Mouse (Mus musculus) testis, adult 2 months (tissue): ENCODE data around the gene Abhd11. TPM values are rescaled to one million over a fixed set of nuclear protein-coding genes. Genes with fewer than 3 reads are reported as not detected.

Experiments used
- H3K27ac ChIP-seq: fragments of 200-500 bp; 2 replicates; pipeline ENCODE4 v1.5.1; 2012; ENCODE audit warnings: low read depth, low read length; ENCODE audit not compliant: control insufficient read depth, insufficient read depth
- H3K27me3 ChIP-seq: fragments of 200-500 bp; 2 replicates; pipeline ENCODE4 v1.6.1; 2012; ENCODE audit warnings: mild to moderate bottlenecking, low read length, moderate library complexity; ENCODE audit not compliant: control insufficient read depth, insufficient read depth
- H3K36me3 ChIP-seq: fragments of 200-500 bp; 2 replicates; pipeline ENCODE4 v1.6.1; 2012; ENCODE audit warnings: mild to moderate bottlenecking, low read length; ENCODE audit not compliant: control insufficient read depth, insufficient read depth
- H3K4me1 ChIP-seq: fragments of 200-500 bp; 2 replicates; pipeline ENCODE4 v1.6.1; 2012; ENCODE audit warnings: low read length; ENCODE audit not compliant: control insufficient read depth, insufficient read depth
- H3K4me3 ChIP-seq: fragments of 200-500 bp; 2 replicates; pipeline ENCODE4 v1.5.1; 2012; ENCODE audit warnings: low read depth, mild to moderate bottlenecking, low read length, moderate library complexity, mixed read lengths; ENCODE audit not compliant: control insufficient read depth
- CTCF ChIP-seq: fragments of 200-500 bp; IDR thresholded peaks from 2 replicates; pipeline ENCODE4 v1.5.1; 2012; ENCODE audit warnings: low read depth, mild to moderate bottlenecking, inconsistent platforms, low read length, moderate library complexity; ENCODE audit not compliant: control insufficient read depth, insufficient read depth, insufficient replicate concordance
- POLR2A ChIP-seq: fragments of 200-500 bp; IDR thresholded peaks from 2 replicates; pipeline ENCODE4 v1.6.1; 2012; ENCODE audit warnings: low read depth, mild to moderate bottlenecking, inconsistent platforms, low read length, moderate library complexity; ENCODE audit not compliant: control insufficient read depth
- polyA plus RNA-seq: library from polyadenylated mRNA; depleted of rRNA; stranded (reverse); fragments of >200 nt; gene quantifications from 2 replicates; pipeline ENCODE4 v1.2.3, GENCODE M21; 2012

Abhd11 gene
- polyA plus RNA-seq, 1 experiment: 102 TPM

GRCm38 (mm10) chr5:135012671-135013441 lies 3.9 kb downstream of the Abhd11 start:
- no peak overlapping the region for H3K4me3 ChIP-seq
- no peaks in the 10 kb centered on the region for H3K27me3 ChIP-seq
- peaks cover 17% of the 10 kb centered on the region for H3K4me1 ChIP-seq
- H3K36me3 ChIP-seq: no peaks in the 10 kb centered on the region
- H3K27ac ChIP-seq: no peak overlapping the region
- TF ChIP-seq POLR2A (no peak), CTCF (peak; percentile 81; the same call in 1 of the 2 replicates)

DNA sequence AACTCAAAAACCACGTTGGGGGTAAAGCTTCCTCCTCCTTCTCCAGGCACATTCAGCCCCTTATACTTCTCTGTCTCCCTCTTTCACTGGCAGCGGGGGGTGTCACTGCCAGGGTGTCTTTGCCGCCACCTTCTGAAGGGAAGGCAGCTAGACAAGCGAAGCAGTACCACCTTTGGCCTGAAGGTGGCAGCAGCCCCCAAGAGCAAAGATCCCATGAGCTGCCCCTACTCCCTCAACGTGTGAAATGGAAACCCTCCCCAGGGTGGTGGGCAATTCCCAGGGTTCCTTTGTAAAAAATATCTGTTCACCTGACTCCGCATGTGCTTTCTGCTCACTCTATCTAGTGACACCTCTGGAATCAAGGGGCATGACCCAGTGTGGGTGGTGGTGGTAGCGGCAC lies 6.5 kb downstream of the Abhd11 start:
- no peaks in the 10 kb centered on the region for H3K27me3 ChIP-seq
- H3K4me1 ChIP-seq: no peaks in the 10 kb centered on the region; the same call in none of the 2 replicates
- H3K36me3 ChIP-seq: no peaks in the 10 kb centered on the region
- TF ChIP-seq CTCF (peak; percentile 99), POLR2A (no peak)
- H3K27ac ChIP-seq: no peak overlapping the region
- no peak overlapping the region for H3K4me3 ChIP-seq

GRCm38 (mm10) chr5:135016224-135016759 lies 7.3 kb downstream of the Abhd11 start:
- H3K27me3 ChIP-seq: no peaks in the 10 kb centered on the region
- TF ChIP-seq POLR2A: no peak
- no peak for TF ChIP-seq CTCF
- H3K36me3 ChIP-seq: no peaks in the 10 kb centered on the region
- H3K4me3 ChIP-seq: no peak overlapping the region
- H3K27ac ChIP-seq: peak overlapping the region; percentile 48; the same call in 1 of the 2 replicates
- no peaks in the 10 kb centered on the region; the same call in none of the 2 replicates for H3K4me1 ChIP-seq

- Histone ChIP-seq H3K4me3 (no peak overlapping the region), H3K27ac (no peak overlapping the region), H3K4me1 (peaks cover 11% of the 10 kb centered on the region), H3K36me3 (no peaks in the 10 kb centered on the region), H3K27me3 (no peaks in the 10 kb centered on the region; the same call in 1 of the 2 replicates)
- no peak for TF ChIP-seq CTCF
- TF ChIP-seq POLR2A: no peak
Observed at GRCm38 (mm10) chr5:135021814-135022213, 12.9 kb downstream of the Abhd11 start.

DNA sequence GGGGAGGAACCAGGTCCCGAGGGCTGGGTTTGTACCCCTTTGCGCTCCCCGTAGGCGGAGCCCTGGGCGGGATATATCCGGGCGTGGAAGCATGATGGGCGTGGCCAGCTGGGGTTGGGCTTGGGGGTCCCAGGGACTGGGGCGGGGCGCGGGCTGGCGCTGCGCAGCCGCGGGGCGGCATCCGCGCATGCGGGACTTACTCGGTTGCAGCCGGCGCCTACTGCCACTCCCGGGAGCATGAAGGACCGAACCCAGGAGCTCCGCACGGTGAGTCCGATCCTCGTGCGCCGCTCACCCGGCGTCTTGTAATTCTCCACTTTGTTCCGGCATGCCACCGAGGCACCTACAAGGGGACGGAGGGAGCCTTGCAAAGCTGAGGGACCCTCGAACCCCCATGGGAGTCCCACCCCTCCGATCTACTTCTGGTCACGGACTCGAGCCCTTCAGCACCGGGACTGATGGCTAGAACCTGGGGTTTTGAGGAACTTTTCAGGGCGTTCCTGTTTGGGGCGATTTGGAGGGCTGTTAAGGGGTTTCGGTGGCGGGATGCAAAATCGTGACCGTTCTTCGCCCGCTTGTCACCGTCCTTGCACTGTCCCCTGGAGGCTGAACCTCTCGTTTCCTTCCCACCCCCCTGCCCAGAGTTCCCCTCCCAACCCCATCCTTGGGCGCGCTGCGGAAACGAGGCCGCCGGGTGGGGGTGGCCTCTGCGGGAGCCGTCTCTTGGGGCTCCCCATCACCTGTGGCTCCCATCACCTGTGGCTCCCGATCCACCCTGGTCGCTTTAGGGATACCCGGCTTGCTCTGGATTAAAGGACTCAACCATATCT lies 14.6 kb downstream of the Abhd11 start, which contains the start of gene Stx1a:
Gene Stx1a, plus strand, starts transcription at position 139 of the 830 bp plus-strand sequence.
- H3K27ac ChIP-seq: peak within 1 kb of the TSS; percentile 51
- peaks cover 16% of the 10 kb centered on the region for H3K4me1 ChIP-seq
- H3K27me3 ChIP-seq: no peaks in the 10 kb centered on the region; the same call in 1 of the 2 replicates
- H3K4me3 ChIP-seq: peak within 1 kb of the TSS; percentile 88
- TF ChIP-seq CTCF (no peak), POLR2A (peak; percentile 45)
- H3K36me3 ChIP-seq: no peaks in the 10 kb centered on the region

DNA sequence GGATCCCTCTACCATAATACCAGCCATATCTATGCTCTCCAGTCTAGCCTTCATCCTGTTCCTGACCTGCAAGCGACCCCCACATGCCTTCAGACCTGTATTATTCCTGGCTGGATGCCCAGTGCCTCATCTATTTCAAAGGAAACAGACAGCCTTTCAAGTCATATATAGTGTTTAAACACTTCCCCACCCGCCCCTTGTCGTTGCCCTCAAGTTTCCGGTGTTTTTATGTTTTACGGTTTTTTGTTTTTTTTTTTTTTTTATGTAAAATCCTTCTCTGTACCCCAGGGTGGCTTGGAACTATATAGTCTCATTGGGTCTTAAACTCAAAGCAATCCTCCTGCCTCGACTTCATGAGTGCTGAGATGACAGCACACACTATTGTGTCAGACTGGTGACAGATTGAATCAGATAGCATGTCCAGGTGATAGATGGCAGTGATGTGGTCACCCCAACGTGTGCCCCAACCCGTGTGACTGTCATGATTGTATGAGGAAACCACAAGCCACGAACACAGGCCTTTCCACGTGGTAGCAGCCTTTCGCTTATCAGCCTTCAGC lies 15.8 kb downstream of the Abhd11 start:
- Histone ChIP-seq H3K36me3 (no peaks in the 10 kb centered on the region), H3K4me3 (no peak overlapping the region), H3K4me1 (peaks cover 26% of the 10 kb centered on the region), H3K27me3 (no peaks in the 10 kb centered on the region; the same call in 1 of the 2 replicates), H3K27ac (no peak overlapping the region)
- TF ChIP-seq POLR2A (no peak), CTCF (no peak)
